Mouse (Mus musculus): ENCODE results near the gene Hmmr. TPM values are rescaled to one million over a fixed set of nuclear protein-coding genes. Genes with fewer than 3 reads are reported as not detected.
"Not testable (repeated sequence)": the region's sequence is repeated elsewhere in the genome, so short reads cannot be mapped to it uniquely, and the experiment has no call there.

Hmmr gene
- polyA plus RNA-seq, 1 experiment from 2014 or later, result 37.6 TPM

GRCm38 (mm10) chr11:40713858-40714257 lies 19.4 kb downstream of the Hmmr start:
- H3K4me2 ChIP-seq (ENCODE audit: low read depth, low read length), result no peak overlapping the region
- H3K27ac ChIP-seq (ENCODE audit: low read length), result no peak overlapping the region
- H3K27me3 ChIP-seq (replicated peaks; ENCODE audit: control insufficient read depth, insufficient read depth, low read length), result no peaks in the 10 kb centered on the region
- no peak overlapping the region for H3K4me3 ChIP-seq (ENCODE audit: low read length)
- no peaks in the 10 kb centered on the region for H3K9me3 ChIP-seq (ENCODE audit: control insufficient read depth, low read length)
- 74% methylated on average over 8 of the region's 8 CpGs for WGBS
- peaks cover 22% of the 10 kb centered on the region for H3K36me3 ChIP-seq (ENCODE audit: control insufficient read depth, insufficient read depth, low read length)
- H3K4me1 ChIP-seq (ENCODE audit: control insufficient read depth, insufficient read depth, low read length), result no peaks in the 10 kb centered on the region
- no peak for ATAC-seq
- no peak overlapping the region for H3K9ac ChIP-seq (ENCODE audit: low read depth, low read length)

GRCm38 (mm10) chr11:40709899-40710298 lies 23.3 kb downstream of the Hmmr start:
- H3K27ac ChIP-seq (ENCODE audit: low read length); H3K9me3 ChIP-seq (ENCODE audit: control insufficient read depth, low read length); ATAC-seq; H3K27me3 ChIP-seq (replicated peaks; ENCODE audit: control insufficient read depth, insufficient read depth, low read length); H3K4me3 ChIP-seq (ENCODE audit: low read length); H3K9ac ChIP-seq (ENCODE audit: low read depth, low read length); H3K4me2 ChIP-seq (ENCODE audit: low read depth, low read length); H3K4me1 ChIP-seq (ENCODE audit: control insufficient read depth, insufficient read depth, low read length): not testable (repeated sequence)
- 90% methylated on average over 6 of the region's 6 CpGs for WGBS
- H3K36me3 ChIP-seq (ENCODE audit: control insufficient read depth, insufficient read depth, low read length), result 0 out of 2 replicates have a peak, but pooled peaks cover 12% of the 10 kb centered on the region

DNA sequence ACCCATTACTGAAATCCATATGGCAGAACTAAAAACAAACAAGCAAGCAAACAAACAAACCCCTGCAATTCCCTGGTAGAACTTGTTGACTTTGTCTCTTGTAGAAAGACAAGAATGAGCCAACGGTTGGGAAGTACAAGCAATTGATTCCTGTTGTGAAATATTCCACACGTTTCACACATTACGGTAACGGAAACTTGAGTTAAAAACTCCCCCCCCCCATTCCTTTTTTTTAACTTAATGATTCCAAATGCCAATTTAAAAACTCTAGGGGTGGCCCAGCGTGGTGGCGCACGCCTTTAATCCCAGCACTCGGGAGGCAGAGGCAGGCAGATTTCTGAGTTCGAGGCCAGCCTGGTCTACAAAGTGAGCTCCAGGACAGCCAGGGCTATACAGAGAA lies 38.1 kb downstream of the Hmmr start, which contains the start of gene Mat2b:
TSS of gene Mat2b (minus strand) at position 101 of the 400 bp plus-strand sequence.
- peaks cover 12% of the 10 kb centered on the region for H3K4me1 ChIP-seq (ENCODE audit: control insufficient read depth, insufficient read depth, low read length)
- H3K4me2 ChIP-seq (ENCODE audit: low read depth, low read length), result peak within 1 kb of the TSS; percentile 86
- no peak for ATAC-seq
- WGBS, result 85% methylated on average over 9 of the region's 9 CpGs
- H3K27ac ChIP-seq (ENCODE audit: low read length), result peak within 1 kb of the TSS; percentile 96
- H3K27me3 ChIP-seq (replicated peaks; ENCODE audit: control insufficient read depth, insufficient read depth, low read length), result no peaks in the 10 kb centered on the region
- H3K9me3 ChIP-seq (ENCODE audit: control insufficient read depth, low read length), result no peaks in the 10 kb centered on the region
- H3K9ac ChIP-seq (ENCODE audit: low read depth, low read length), result peak within 1 kb of the TSS; percentile 85
- no peaks in the 10 kb centered on the region for H3K36me3 ChIP-seq (ENCODE audit: control insufficient read depth, insufficient read depth, low read length)
- H3K4me3 ChIP-seq (ENCODE audit: low read length), result peak within 1 kb of the TSS; percentile 89

- WGBS, result under 1% methylated on average over 31 of the region's 31 CpGs
- peak; percentile 40 for ATAC-seq
Measured at GRCm38 (mm10) chr11:40694311-40695087, 38.7 kb downstream of the Hmmr start.

DNA sequence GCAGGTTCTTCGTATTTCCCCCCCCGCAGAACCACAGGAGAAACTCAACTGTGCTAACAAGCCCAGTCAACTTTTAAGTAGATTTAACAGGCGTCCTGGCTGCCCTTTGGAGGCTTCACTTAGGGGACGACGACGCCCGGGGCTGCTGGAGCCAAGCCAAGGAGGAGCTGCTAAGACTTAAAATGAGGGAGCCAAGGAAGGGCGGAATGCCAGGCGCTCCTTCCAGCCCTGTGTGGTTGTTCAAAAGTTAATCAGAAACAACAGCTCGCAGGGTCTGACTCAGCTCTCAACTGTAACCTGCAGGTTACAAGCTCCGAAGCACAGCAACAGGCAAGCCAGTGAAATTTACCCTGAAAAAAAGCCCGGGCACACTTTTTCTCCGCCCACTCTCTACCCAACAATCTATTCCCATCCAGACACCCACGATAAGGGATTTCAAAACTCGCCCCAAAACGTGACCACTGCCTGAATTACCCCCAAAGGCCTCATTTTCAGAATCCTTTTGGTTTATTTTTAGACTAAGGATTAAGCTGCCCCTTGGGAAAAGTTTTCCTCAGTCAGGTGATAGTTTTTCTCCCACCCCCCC lies 39.8 kb downstream of the Hmmr start:
- Histone ChIP-seq H3K4me2 (ENCODE audit: low read depth, low read length) (peak overlapping the region; percentile 86), H3K9ac (ENCODE audit: low read depth, low read length) (peak overlapping the region; percentile 79), H3K27ac (ENCODE audit: low read length) (peak overlapping the region; percentile 94), H3K36me3 (ENCODE audit: control insufficient read depth, insufficient read depth, low read length) (no peaks in the 10 kb centered on the region), H3K27me3 (replicated peaks; ENCODE audit: control insufficient read depth, insufficient read depth, low read length) (no peaks in the 10 kb centered on the region), H3K9me3 (ENCODE audit: control insufficient read depth, low read length) (no peaks in the 10 kb centered on the region), H3K4me1 (ENCODE audit: control insufficient read depth, insufficient read depth, low read length) (peaks cover 12% of the 10 kb centered on the region), H3K4me3 (ENCODE audit: low read length) (peak overlapping the region; percentile 89)
- peak; percentile 27 for ATAC-seq
- WGBS, result under 1% methylated on average over 16 of the region's 16 CpGs

More at GRCm38 (mm10) chr11:40694311-40695087, 38.7 kb downstream of the Hmmr start:
- Histone ChIP-seq H3K27ac (ENCODE audit: low read length) (peak overlapping the region; percentile 96), H3K27me3 (replicated peaks; ENCODE audit: control insufficient read depth, insufficient read depth, low read length) (no peaks in the 10 kb centered on the region), H3K36me3 (ENCODE audit: control insufficient read depth, insufficient read depth, low read length) (no peaks in the 10 kb centered on the region), H3K9me3 (ENCODE audit: control insufficient read depth, low read length) (no peaks in the 10 kb centered on the region), H3K9ac (ENCODE audit: low read depth, low read length) (peak overlapping the region; percentile 85), H3K4me3 (ENCODE audit: low read length) (peak overlapping the region; percentile 89), H3K4me1 (ENCODE audit: control insufficient read depth, insufficient read depth, low read length) (peaks cover 12% of the 10 kb centered on the region), H3K4me2 (ENCODE audit: low read depth, low read length) (peak overlapping the region; percentile 86)

GRCm38 (mm10) chr11:40692511-40693365 lies 40.5 kb downstream of the Hmmr start:
- Histone ChIP-seq H3K4me1 (ENCODE audit: control insufficient read depth, insufficient read depth, low read length) (peaks cover 12% of the 10 kb centered on the region), H3K27me3 (replicated peaks; ENCODE audit: control insufficient read depth, insufficient read depth, low read length) (no peaks in the 10 kb centered on the region), H3K36me3 (ENCODE audit: control insufficient read depth, insufficient read depth, low read length) (no peaks in the 10 kb centered on the region), H3K4me3 (ENCODE audit: low read length) (peak overlapping the region; percentile 89), H3K9me3 (ENCODE audit: control insufficient read depth, low read length) (no peaks in the 10 kb centered on the region), H3K9ac (ENCODE audit: low read depth, low read length) (peak overlapping the region; percentile 79), H3K4me2 (ENCODE audit: low read depth, low read length) (peak overlapping the region; percentile 86), H3K27ac (ENCODE audit: low read length) (peak overlapping the region; percentile 94)
- under 1% methylated on average over 35 of the region's 36 CpGs for WGBS
- peak; percentile 98 for ATAC-seq

DNA sequence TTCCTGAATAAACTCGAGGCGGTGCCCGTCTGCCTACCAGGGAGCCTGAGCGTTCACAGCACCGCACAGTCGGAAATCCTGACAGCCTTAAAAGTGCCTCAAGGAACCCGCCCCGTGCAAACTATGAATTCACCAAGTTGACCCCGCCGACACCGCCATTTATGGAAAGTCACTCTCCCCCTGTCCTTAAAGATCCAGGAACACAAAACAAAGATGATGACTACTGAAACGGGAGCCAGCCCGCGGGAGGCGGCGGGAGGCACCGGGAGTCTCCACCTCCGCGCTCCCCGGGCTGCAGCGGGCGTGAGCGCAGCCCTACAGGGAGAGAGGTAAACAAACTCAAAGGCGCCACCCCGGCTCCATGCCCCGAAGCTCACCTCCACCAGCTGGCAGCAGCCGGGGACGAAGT lies 41.1 kb downstream of the Hmmr start:
- Histone ChIP-seq H3K4me1 (ENCODE audit: control insufficient read depth, insufficient read depth, low read length) (peaks cover 12% of the 10 kb centered on the region), H3K4me3 (ENCODE audit: low read length) (peak overlapping the region; percentile 89), H3K27me3 (replicated peaks; ENCODE audit: control insufficient read depth, insufficient read depth, low read length) (no peaks in the 10 kb centered on the region), H3K27ac (ENCODE audit: low read length) (peak overlapping the region; percentile 83), H3K4me2 (ENCODE audit: low read depth, low read length) (peak overlapping the region; percentile 76), H3K36me3 (ENCODE audit: control insufficient read depth, insufficient read depth, low read length) (no peaks in the 10 kb centered on the region), H3K9ac (ENCODE audit: low read depth, low read length) (peak overlapping the region; percentile 79), H3K9me3 (ENCODE audit: control insufficient read depth, low read length) (no peaks in the 10 kb centered on the region)
- ATAC-seq, result peak; percentile 87
- WGBS, result 0% methylated on average over 28 of the region's 28 CpGs

DNA sequence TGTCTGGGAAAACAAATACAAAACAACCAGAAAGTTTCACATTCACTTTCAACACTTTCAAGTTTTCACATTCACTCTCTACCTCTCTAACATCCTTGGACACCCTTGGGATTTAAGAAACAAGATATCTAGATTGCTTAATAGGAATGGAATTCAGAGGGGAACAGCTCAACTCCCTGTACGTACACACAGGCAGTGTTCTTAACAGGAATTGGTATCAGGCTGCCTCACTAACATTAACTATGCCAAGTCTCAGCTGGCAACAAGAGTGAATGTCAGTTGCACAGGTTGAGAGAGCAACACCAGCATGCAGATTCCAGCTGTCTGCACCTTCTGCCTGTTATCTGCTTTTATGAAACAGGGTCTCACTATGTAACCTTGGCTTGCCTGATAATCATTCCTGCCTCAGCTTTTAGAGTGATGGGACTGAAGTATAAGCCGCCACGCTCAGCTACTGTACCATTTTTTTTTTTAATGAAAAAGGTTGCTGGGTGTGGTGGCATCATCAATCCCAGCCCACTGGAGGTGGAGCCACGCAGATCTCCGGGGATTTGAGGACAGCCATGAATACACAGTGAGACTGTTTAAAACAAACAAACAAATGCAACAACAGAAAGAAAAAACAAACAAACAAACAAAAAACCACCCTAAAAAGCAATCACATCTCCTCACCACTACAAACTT lies 42.6 kb downstream of the Hmmr start:
- Histone ChIP-seq H3K9ac (ENCODE audit: low read depth, low read length) (no peak overlapping the region), H3K36me3 (ENCODE audit: control insufficient read depth, insufficient read depth, low read length) (no peaks in the 10 kb centered on the region), H3K4me1 (ENCODE audit: control insufficient read depth, insufficient read depth, low read length) (peaks cover 12% of the 10 kb centered on the region), H3K4me3 (ENCODE audit: low read length) (no peak overlapping the region; the same call in 1 of the 2 replicates), H3K4me2 (ENCODE audit: low read depth, low read length) (no peak overlapping the region; the same call in 1 of the 2 replicates), H3K27me3 (replicated peaks; ENCODE audit: control insufficient read depth, insufficient read depth, low read length) (no peaks in the 10 kb centered on the region), H3K9me3 (ENCODE audit: control insufficient read depth, low read length) (no peaks in the 10 kb centered on the region), H3K27ac (ENCODE audit: low read length) (no peak overlapping the region)
- WGBS, result 52% methylated on average over 5 of the region's 5 CpGs
- no peak for ATAC-seq
